Mouse (Mus musculus) limb, embryonic 10.5 days (tissue): ENCODE results near the gene Apol7e. TPM values are rescaled to one million over a fixed set of nuclear protein-coding genes. Genes with fewer than 3 reads are reported as not detected.

Source experiments
- DNase-seq: peaks from one replicate; pipeline ENCODE4 v3.0.0-alpha.2; 2017; ENCODE audit warnings: low spot score
- H3K27ac ChIP-seq: fragments of 300-500 bp; sonication (generic); 2 replicates; pipeline ENCODE4 v1.5.1; 2016; ENCODE audit warnings: mild to moderate bottlenecking
- H3K27me3 ChIP-seq: fragments of 300-500 bp; sonication (generic); 2 replicates; pipeline ENCODE4 v1.6.1; 2016; ENCODE audit warnings: low read depth, mild to moderate bottlenecking; ENCODE audit not compliant: poor library complexity, severe bottlenecking
- H3K36me3 ChIP-seq: fragments of 300-500 bp; sonication (generic); 2 replicates; pipeline ENCODE4 v1.6.1; 2016; ENCODE audit warnings: mild to moderate bottlenecking, moderate library complexity
- H3K4me1 ChIP-seq: fragments of 300-500 bp; sonication (generic); 2 replicates; pipeline ENCODE4 v1.6.1; 2016
- H3K4me3 ChIP-seq: fragments of 300-500 bp; sonication (generic); 2 replicates; pipeline ENCODE4 v1.5.1; 2016; ENCODE audit warnings: mild to moderate bottlenecking, moderate library complexity
- H3K9me3 ChIP-seq: fragments of 300-500 bp; sonication (generic); replicated peaks from 2 replicates; pipeline ENCODE4 v1.6.1; 2016; ENCODE audit warnings: mild to moderate bottlenecking
- WGBS: fragments of 180-500 bp; shearing (Covaris S2); methylation state at CpG from one replicate; pipeline ENCODE4 v1.1.7; 2016; 5-methylcytosine and 5-hydroxymethylcytosine counted together
- polyA plus RNA-seq: library from polyadenylated mRNA; unstranded; fragments of >200 nt; fragmentation: Nextera tagmentation; extraction: Ambion mirVana; gene quantifications from 2 replicates; pipeline ENCODE4 v1.2.1, GENCODE M21; 2016

Gene Apol7e
- polyA plus RNA-seq, 1 experiment from 2014 or later: not detected

GRCm38 (mm10) chr15:77748414-77748813 lies 49.8 kb downstream of the Apol7e start:
- Histone ChIP-seq H3K4me1 (no peaks in the 10 kb centered on the region), H3K27me3 (no peaks in the 10 kb centered on the region; the same call in 1 of the 2 replicates), H3K27ac (no peak overlapping the region), H3K36me3 (no peaks in the 10 kb centered on the region), H3K4me3 (no peak overlapping the region), H3K9me3 (no peaks in the 10 kb centered on the region)
- WGBS: 75% methylated on average over 3 of the region's 3 CpGs
- no peak for DNase-seq

DNA sequence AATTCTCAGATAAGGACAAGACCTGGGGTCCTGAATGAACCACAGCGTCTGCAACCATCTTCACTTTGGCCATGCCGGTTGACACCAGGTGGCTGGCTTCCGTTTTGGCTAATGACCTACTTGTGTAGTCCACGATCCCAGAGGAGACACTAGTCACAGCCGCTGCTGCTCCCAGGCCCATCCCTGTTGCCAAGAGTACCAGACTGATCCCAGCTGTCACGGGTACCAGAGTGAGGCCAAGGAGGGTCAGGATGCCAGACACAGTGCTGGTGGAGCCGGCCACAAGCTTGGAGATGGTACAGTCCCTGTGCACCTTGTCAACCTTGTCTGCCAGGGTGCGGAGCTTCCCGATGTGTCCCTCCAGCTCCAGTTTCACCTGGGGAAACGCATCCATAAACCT lies 51.1 kb downstream of the Apol7e start:
- no peak overlapping the region for H3K27ac ChIP-seq
- H3K27me3 ChIP-seq: no peaks in the 10 kb centered on the region; the same call in 1 of the 2 replicates
- 94% methylated on average over 10 of the region's 10 CpGs for WGBS
- no peak for DNase-seq
- H3K4me1 ChIP-seq: no peaks in the 10 kb centered on the region
- no peak overlapping the region for H3K4me3 ChIP-seq
- H3K9me3 ChIP-seq: no peaks in the 10 kb centered on the region
- H3K36me3 ChIP-seq: no peaks in the 10 kb centered on the region

DNA sequence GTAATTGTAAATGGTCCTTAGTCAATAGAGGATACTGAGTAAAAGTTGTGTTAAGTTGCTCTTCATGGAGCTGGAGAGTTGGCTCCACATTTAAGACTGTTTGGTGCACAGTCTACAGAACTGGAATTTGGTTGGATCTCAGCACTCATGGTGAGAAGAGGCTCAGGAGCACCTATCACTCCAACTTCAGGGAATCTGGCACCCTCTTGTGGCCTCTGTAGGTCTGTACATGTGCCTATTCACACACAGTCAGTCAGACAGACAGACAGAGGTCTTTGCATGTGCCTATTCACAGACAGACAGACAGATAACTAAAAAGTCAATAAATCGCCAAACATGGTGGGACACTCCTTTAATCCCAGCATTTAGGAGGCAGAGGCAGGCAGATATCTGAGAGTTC lies 51.8 kb downstream of the Apol7e start:
- WGBS: 37% methylated on average over 1 of the region's 1 CpGs
- Histone ChIP-seq H3K36me3 (no peaks in the 10 kb centered on the region), H3K4me1 (no peaks in the 10 kb centered on the region), H3K9me3 (no peaks in the 10 kb centered on the region), H3K27ac (no peak overlapping the region), H3K27me3 (no peaks in the 10 kb centered on the region; the same call in 1 of the 2 replicates), H3K4me3 (no peak overlapping the region)
- DNase-seq: no peak

- H3K4me3 ChIP-seq: no peak overlapping the region
- no peak for DNase-seq
- 60% methylated on average over 11 of the region's 11 CpGs for WGBS
- H3K27me3 ChIP-seq: no peaks in the 10 kb centered on the region
- peaks cover 3% of the 10 kb centered on the region; the same call in 1 of the 2 replicates for H3K4me1 ChIP-seq
- H3K9me3 ChIP-seq: no peaks in the 10 kb centered on the region
- no peak overlapping the region for H3K27ac ChIP-seq
- H3K36me3 ChIP-seq: no peaks in the 10 kb centered on the region
These were observed 53.8 kb downstream of the Apol7e start for GRCm38 (mm10) chr15:77752443-77752842.

DNA sequence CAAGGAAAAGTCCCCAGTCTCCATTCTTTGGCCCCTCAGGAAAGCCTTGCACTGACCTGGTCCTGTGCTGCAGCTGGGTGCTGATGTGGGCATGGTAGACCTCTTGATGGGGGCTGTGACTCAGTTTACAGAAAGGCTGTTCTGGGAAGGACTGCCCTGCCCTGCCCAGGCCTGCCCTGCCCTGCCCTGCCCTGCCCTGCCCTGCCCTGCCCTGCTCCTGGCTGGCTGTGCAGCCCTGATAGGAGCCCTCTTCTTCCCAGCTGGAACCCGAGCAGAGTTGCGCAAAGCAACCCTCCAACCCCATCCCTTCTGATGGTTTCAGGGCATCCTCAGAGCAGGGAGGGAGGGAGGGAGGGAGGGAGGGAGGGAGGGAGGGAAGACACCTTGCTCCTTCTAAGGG lies 56.5 kb downstream of the Apol7e start:
- Histone ChIP-seq H3K36me3 (peaks cover 9% of the 10 kb centered on the region), H3K4me1 (peaks cover 3% of the 10 kb centered on the region; the same call in 1 of the 2 replicates), H3K9me3 (no peaks in the 10 kb centered on the region), H3K27me3 (no peaks in the 10 kb centered on the region), H3K4me3 (no peak overlapping the region), H3K27ac (no peak overlapping the region)
- WGBS: 43% methylated on average over 2 of the region's 2 CpGs
- DNase-seq: no peak

GRCm38 (mm10) chr15:77756081-77756480 lies 57.4 kb downstream of the Apol7e start:
- H3K27ac ChIP-seq: no peak overlapping the region
- DNase-seq: no peak
- peaks cover 3% of the 10 kb centered on the region; the same call in 1 of the 2 replicates for H3K4me1 ChIP-seq
- peaks cover 19% of the 10 kb centered on the region for H3K36me3 ChIP-seq
- H3K9me3 ChIP-seq: no peaks in the 10 kb centered on the region
- no peaks in the 10 kb centered on the region for H3K27me3 ChIP-seq
- no peak overlapping the region for H3K4me3 ChIP-seq
- WGBS: 64% methylated on average over 2 of the region's 2 CpGs

DNA sequence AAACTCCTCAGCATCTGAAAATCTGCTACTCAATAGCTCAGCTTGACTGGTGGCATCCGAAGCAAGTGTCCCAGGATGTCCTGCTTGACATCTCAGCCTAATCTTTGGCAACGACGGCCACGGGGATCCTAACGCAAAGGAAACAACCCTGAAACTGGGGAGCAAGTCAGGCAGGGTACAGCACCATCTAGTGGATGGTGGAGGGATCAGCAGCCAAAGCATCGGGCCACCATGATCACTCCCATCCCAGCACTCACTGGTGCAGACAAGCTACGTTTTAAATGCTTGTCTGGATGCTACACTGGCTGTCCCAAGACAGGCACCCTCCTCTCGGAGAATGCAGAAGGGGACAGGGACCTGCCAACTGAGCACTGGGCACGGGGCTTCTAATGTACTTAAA lies 58.2 kb downstream of the Apol7e start, which contains the start of gene Apol8:
Gene Apol8, minus strand, starts transcription at position 156 of the 400 bp plus-strand sequence.
- Histone ChIP-seq H3K9me3 (no peaks in the 10 kb centered on the region), H3K4me3 (no peak within 1 kb of the TSS), H3K4me1 (peaks cover 3% of the 10 kb centered on the region; the same call in 1 of the 2 replicates), H3K36me3 (peaks cover 26% of the 10 kb centered on the region), H3K27me3 (no peaks in the 10 kb centered on the region), H3K27ac (no peak within 1 kb of the TSS)
- WGBS: 12% methylated on average over 9 of the region's 9 CpGs
- DNase-seq: peak; percentile 70

- Histone ChIP-seq H3K27ac (no peak overlapping the region), H3K27me3 (no peaks in the 10 kb centered on the region), H3K4me3 (no peak overlapping the region), H3K4me1 (peaks cover 3% of the 10 kb centered on the region; the same call in 1 of the 2 replicates), H3K9me3 (no peaks in the 10 kb centered on the region), H3K36me3 (peaks cover 35% of the 10 kb centered on the region)
- WGBS: 82% methylated on average over 4 of the region's 4 CpGs
- DNase-seq: no peak
These were observed 59.0 kb downstream of the Apol7e start for GRCm38 (mm10) chr15:77757586-77758226.

DNA sequence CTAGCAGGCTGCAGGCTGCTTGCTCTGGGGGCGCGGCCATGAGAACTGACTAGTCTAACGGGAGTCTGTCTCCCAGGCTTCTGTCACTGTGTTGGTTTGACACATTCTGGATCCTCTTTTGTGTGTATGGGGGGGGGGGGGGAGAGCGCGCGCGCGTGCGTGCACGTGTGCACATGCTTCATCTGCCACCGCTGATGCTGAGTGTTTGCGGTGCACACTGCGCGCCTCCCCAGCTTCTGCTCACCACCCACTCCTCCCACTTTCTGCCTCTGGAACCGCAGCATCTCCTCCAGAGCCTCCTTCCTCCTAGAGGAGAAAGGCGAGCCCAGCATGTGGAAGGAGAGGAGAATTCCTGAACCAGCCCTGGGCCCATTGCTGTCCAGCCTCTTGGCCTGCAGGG lies 61.4 kb downstream of the Apol7e start:
- WGBS: 95% methylated on average over 16 of the region's 16 CpGs

GRCm38 (mm10) chr15:77761083-77761482 lies 62.4 kb downstream of the Apol7e start:
- peaks cover 3% of the 10 kb centered on the region; the same call in 1 of the 2 replicates for H3K4me1 ChIP-seq
- no peak overlapping the region for H3K4me3 ChIP-seq
- H3K9me3 ChIP-seq: no peaks in the 10 kb centered on the region
- H3K27ac ChIP-seq: no peak overlapping the region
- no peak for DNase-seq
- no peaks in the 10 kb centered on the region for H3K27me3 ChIP-seq
- 95% methylated on average over 7 of the region's 7 CpGs for WGBS
- H3K36me3 ChIP-seq: peaks cover 69% of the 10 kb centered on the region

More for the DNA sequence above, 61.4 kb downstream of the Apol7e start:
- DNase-seq: no peak
- H3K36me3 ChIP-seq: peaks cover 58% of the 10 kb centered on the region
- H3K4me3 ChIP-seq: no peak overlapping the region
- no peaks in the 10 kb centered on the region for H3K9me3 ChIP-seq
- no peaks in the 10 kb centered on the region for H3K27me3 ChIP-seq
- no peak overlapping the region for H3K27ac ChIP-seq
- H3K4me1 ChIP-seq: peaks cover 3% of the 10 kb centered on the region; the same call in 1 of the 2 replicates

- Histone ChIP-seq H3K4me1 (peaks cover 3% of the 10 kb centered on the region; the same call in 1 of the 2 replicates), H3K9me3 (no peaks in the 10 kb centered on the region), H3K27me3 (no peaks in the 10 kb centered on the region), H3K4me3 (no peak overlapping the region), H3K27ac (no peak overlapping the region), H3K36me3 (peaks cover 76% of the 10 kb centered on the region)
- DNase-seq: peak; percentile 58
- WGBS: 82% methylated on average over 22 of the region's 22 CpGs
These were observed 63.1 kb downstream of the Apol7e start for GRCm38 (mm10) chr15:77761561-77762380.

DNA sequence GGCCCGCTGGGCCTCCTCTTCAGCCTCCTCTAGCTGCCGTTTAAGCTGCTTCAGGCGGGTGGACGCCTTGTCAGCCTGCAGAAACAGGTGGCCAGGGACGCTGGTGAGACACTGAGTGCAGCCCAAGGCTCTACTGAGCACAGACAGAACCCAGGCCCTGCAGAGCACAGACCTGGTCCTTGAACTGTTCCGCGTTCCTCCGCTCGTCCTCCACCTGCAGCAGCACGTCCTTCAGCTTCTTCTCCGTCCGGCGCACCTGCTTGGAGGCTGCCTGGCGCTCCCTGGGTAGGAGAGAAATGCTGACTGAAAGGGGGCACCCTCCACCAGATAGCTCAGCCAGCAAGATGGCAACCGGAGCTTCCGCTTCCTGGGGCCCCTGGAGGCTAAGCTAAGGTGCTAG lies 64.4 kb downstream of the Apol7e start:
- no peak overlapping the region for H3K27ac ChIP-seq
- 92% methylated on average over 16 of the region's 16 CpGs for WGBS
- no peak for DNase-seq
- no peaks in the 10 kb centered on the region for H3K27me3 ChIP-seq
- no peak overlapping the region for H3K4me3 ChIP-seq
- peaks cover 88% of the 10 kb centered on the region for H3K36me3 ChIP-seq
- H3K9me3 ChIP-seq: no peaks in the 10 kb centered on the region
- no peaks in the 10 kb centered on the region for H3K4me1 ChIP-seq

DNA sequence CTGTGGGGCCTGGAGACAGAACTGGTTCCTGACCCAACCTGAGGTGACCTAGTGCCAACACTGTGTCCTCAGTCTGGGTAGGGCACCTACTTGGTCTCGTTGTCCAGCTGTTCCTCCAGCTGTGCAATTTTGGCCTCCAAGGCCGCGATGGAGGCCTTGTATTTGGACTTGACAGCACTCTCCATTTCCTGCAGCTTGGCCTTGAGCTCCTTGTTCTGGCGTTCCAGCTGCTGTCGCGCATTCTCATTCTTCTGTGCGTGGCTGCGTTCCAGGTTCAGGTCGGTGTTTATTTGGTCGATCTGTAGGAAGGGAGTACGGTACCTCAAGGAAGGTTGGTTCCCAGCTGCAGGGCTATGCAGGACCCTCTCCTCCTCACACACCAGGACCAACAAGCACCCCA lies 65.0 kb downstream of the Apol7e start:
- DNase-seq: no peak
- Histone ChIP-seq H3K27me3 (no peaks in the 10 kb centered on the region), H3K4me3 (no peak overlapping the region), H3K4me1 (no peaks in the 10 kb centered on the region), H3K27ac (no peak overlapping the region), H3K36me3 (peaks cover 95% of the 10 kb centered on the region), H3K9me3 (no peaks in the 10 kb centered on the region)
- WGBS: 96% methylated on average over 11 of the region's 11 CpGs
